Mouse (Mus musculus): ENCODE measurements at regions not wholly inside any gene's neighbourhood (a gene's known extent, or its start where the extent isn't known, plus 50 kb on each side); places are given as distances from the start of the nearest gene placed in this dataset.

DNA sequence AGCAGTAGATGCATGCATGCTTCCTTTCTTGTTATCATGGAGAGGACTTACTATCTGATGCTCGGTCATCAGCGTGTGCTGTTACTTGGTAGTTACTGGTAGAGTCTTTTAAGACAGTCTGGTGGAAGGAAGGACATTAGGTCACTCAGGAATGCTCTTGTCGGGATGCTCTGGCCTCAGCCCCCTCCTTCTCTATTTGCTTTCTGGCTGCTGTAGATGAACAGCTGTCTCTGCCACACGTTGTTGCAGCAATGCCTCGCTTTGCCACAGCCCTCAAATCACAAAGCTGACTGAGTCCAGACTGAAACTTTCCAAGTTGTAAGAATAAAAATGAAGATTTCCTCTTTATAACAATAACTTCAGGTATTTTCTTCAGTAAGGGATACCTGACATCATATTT lies 282.1 kb upstream of the Slc30a5 start:
- no peak for DNase-seq

GRCm38 (mm10) chr13:101112176-101112575 lies 278.9 kb upstream of the Slc30a5 start:
- no peak for DNase-seq

GRCm38 (mm10) chr13:101111773-101112172 lies 278.5 kb upstream of the Slc30a5 start:
- no peak for DNase-seq

DNA sequence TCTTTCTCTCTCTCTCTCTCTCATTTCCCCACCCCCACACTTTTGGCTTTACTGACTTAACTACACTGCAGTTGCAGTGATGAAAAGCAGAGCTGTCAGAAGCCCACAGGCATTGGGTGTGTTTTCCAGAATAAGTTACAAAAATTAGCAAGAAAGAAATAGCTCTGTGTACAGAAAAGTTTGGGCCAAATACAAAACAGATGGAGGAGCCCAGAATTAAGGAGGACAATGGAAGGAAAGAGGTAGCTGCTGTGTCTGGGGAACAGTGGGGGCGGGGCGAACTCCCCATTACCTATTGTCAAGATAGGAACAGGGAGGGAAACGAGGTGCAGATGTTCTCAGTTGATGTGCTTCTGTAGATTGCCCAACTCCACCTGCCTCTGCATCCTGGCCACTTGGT lies 267.4 kb upstream of the Slc30a5 start:
- DNase-seq, result no peak

- DNase-seq, result no peak
Observed at GRCm38 (mm10) chr13:101096856-101097255, 263.6 kb upstream of the Slc30a5 start.

- no peak for DNase-seq
Observed at GRCm38 (mm10) chr13:101096221-101096620, 263.0 kb upstream of the Slc30a5 start.

DNA sequence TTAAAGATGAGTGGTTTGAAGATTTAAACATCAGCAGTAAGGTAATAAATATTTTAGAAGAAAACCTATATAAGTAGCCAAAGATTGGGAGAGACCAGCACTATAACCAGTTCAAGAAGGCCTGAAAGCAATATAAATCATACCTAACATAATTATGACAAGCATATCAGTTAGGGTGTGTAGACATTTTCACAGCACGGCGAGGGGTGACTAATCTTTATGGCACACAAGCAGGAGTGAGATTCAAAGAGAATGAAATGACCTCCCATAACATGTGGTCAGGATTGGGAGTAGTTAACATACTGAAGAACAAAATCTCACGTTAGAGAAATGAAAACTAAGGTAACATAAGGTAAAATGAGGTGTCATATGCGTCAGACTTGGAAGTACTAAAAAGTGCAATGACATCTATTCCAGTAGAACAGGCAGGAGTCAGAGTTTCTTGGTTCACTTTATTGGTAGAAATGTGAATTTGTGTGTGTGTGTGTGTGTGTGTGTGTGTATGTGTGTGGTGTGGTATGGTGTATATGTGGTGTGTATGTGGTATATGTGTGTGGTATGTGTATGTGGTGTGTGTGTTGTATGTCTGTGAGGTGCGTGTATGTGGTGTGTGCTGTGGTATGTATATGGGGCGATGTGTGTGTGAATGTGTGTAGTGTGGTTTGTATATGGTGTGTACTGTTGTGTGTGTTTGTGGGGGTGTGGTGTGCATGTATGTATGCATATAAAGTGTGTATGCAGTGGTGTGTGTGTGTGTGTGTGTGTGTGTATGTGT lies 262.0 kb upstream of the Slc30a5 start:
- no peak for DNase-seq

- no peak for DNase-seq
Observed at GRCm38 (mm10) chr13:101092743-101093131, 259.5 kb upstream of the Slc30a5 start.

- DNase-seq, result peak; percentile 66
Observed at GRCm38 (mm10) chr13:101092033-101092742, 259.0 kb upstream of the Slc30a5 start.

GRCm38 (mm10) chr13:101085182-101085581 lies 252.0 kb upstream of the Slc30a5 start:
- DNase-seq, result no peak

DNA sequence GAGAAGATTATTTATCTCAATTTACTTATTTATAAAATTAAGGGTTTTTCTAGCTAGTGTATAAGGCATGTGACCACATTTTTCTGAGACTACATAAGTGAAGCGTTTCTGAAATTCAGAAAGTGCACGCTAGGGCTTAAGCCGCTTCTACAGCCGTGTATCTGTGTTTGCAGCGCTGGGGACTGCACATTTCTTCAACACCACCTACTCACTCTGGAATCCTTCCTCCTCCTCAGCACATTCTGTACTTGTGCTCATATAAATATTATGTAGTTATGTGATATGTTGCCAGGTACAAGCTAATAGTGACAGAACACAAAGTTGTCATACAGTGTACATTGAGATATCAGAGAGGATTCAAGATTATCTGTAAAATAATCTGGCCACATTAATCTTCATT lies 251.0 kb upstream of the Slc30a5 start:
- DNase-seq, result no peak

DNA sequence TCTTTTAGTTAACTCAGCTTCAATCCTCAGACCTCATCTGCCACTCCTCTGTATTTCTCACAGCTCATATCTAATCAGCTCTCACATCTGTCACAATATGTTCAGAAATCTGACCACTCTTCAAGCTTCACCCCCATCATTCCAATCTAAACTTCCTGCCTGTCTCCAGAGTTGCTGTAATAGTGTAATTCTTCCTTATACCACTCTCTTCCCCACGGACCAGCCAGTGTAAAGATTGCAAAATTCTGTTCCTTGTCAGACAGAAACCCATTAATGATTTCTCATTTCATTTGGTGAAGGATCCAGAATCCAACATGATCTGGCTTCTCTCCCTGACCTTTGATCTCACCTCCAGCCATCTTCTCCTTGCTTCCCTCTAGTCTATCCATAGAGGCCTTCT lies 250.2 kb upstream of the Slc30a5 start:
- DNase-seq, result no peak

DNA sequence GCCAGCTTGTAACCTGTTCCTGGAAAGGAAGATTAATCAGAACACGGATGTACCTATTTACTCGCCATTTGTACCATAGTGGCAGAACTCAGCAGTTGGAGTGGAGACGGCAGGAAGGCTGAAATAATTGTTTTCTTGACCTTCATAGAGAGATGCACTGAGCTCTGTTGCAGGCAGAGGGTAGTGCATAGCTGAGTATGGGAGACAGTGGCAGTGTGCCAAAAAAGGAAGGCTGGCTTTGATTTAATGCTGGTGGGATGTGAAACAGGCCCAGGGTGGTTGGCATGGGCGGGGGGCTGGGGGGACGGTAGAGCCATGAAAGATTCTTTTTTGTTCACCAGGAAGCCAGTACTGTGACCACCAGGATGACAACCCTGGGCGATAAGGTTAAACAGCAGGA lies 235.3 kb upstream of the Slc30a5 start:
- peak; percentile 31 for DNase-seq

- DNase-seq, result peak; percentile 20
Observed at GRCm38 (mm10) chr13:101062582-101062981, 229.4 kb upstream of the Slc30a5 start.

GRCm38 (mm10) chr13:101061233-101062144 lies 228.3 kb upstream of the Slc30a5 start:
- no peak for DNase-seq

DNA sequence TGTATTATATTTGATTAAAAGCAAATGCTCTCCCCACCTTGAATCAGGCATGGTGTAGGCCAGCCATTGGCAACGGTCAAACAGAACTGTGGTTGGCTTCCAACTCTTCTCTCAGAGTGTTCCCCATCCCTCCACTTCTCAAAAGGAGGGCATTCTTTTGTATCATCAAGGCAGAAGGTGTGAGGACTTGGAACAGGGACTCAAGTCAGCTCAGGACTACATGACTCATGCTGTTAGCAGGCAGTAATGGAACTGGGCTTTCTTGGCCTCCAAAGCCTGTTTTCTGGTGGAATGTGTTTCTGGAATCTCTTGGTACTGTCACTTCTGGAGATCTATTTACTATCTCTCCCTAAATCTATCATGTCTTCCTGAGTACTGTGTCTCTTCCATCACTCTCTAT lies 216.3 kb upstream of the Slc30a5 start:
- no peak for DNase-seq

DNA sequence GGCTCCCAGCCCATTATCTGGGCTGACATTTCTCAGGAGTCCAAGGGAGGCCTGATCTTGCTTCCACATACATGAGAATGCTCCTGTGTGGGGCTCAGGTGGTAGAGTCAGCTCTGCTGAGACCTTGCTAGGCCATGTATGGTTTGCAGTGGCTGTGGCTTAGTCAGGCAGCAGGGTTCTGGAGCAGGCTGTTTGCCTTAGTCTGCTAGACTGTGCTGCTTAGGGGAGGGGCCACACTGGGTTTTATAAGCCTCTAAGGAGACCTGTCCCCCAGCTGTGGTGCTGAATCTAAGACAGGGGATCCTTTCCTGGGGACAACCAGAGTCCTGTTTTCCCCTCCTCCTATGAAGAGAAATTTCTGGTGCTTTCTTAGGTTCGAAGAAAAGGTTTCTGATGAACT lies 199.4 kb upstream of the Slc30a5 start:
- DNase-seq, result peak; percentile 50

DNA sequence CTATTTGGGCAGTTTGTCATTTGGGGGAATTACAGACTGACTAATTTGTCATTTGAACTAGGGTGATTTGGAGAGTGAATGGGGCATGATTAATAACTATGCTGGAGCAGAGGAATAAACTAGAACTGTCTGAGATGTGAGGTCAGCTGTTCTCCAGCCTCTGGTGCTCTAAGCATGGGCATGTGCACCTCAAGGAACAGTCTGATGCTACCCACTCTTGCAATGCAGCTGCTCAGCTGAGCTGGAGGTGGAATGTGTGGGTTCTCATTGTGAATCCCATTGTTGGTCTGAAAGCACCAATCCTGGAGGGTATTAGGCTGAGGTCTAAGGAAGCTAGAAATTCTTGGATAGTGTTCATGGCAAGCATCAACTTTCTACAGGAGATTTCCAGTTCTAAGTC lies 192.8 kb upstream of the Slc30a5 start:
- no peak for DNase-seq

GRCm38 (mm10) chr13:101025488-101025887 lies 192.3 kb upstream of the Slc30a5 start:
- DNase-seq, result no peak

DNA sequence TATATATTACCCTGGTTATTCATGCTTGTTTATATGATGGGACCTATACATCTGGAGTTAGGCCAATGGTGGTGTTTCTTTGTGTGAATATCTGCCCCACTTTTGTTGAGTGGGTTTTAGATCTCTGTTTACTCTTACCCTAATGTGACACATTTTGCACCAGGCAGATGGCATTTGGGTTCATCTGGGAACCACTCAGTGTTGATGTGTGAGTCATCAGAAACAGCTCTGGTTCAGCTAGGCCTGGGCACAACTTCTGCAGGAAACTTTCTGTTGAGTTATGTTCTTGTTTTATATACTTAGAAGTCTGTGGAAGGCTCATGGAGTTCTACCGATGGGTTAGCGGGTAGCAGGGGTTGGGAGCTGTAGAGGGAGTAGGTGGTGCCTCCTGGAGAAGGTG lies 191.7 kb upstream of the Slc30a5 start:
- no peak for DNase-seq

DNA sequence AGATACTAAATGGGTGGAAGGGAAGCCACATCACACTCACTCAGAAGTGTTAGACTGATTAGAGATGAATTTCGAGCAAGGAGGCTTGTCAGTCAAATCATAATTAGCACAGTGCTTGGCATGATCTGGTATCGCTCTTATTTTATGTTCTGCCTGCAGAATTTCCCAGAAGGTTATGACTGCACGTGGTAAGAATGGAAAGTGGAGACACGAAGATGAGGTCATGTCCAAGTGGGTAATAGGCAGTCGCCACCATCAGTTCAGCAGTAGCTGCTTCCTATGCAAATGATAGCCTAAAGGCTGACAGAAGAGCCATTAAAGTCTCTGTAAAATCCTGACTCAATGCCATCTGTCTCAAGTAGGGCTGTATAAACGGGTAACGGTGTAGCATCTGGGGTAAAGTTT lies 186.0 kb upstream of the Slc30a5 start:
- no peak for DNase-seq

- DNase-seq, result peak; percentile 17
Observed at GRCm38 (mm10) chr13:101017041-101017440, 183.8 kb upstream of the Slc30a5 start.

- no peak for DNase-seq
Observed at GRCm38 (mm10) chr13:101016181-101016580, 183.0 kb upstream of the Slc30a5 start.

Measured in adrenal gland, postnatal 14 days (tissue).